Mouse (Mus musculus) liver, postnatal 0 days (tissue): Measurements from ENCODE around the gene Dlgap4.

Experiments used
- CTCF ChIP-seq: sonication (generic); IDR thresholded peaks from 2 replicates; pipeline ENCODE4 v1.5.1; 2016; ENCODE audit warnings: antibody characterized with exemption, low read depth
- EP300 ChIP-seq: IDR thresholded peaks from 2 replicates; pipeline ENCODE4 v1.6.1; 2016; ENCODE audit warnings: antibody characterized with exemption, low read depth, mild to moderate bottlenecking

DNA sequence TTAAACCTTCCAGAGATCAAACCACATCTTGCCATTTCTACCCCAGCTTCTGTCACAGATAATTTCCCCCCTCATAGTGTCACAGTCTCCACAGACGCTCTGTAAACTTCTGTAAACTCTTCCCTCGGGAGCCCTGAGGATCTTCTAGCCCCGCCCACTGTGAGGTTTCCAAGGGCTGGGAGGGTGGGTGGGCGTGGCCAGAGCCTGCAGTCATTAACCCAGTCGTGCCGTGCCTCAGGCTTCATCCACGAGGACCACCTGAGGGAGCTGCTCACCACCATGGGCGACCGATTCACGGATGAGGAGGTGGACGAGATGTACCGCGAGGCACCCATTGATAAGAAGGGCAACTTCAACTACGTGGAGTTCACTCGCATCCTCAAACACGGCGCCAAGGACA lies 167.2 kb downstream of the Dlgap4 start:
- TF ChIP-seq CTCF = no peak
- TF ChIP-seq EP300 = no peak
